Mouse (Mus musculus) embryo, embryonic 10.5 days (tissue): ENCODE data around the gene Ube4b.
"Not testable (repeated sequence)": the region's sequence is repeated elsewhere in the genome, so short reads cannot be mapped to it uniquely, and the experiment has no call there.

Experiments
- DNase-seq: peaks from one replicate; pipeline ENCODE4 v3.0.0-alpha.2; 2015; ENCODE audit warnings: low spot score

Ube4b gene

GRCm38 (mm10) chr4:149426325-149427199, at the start of gene Ube4b:
Gene Ube4b (minus strand): TSS chr4:149426749.
- DNase-seq: peak; percentile 100

- DNase-seq: no peak
Measured at GRCm38 (mm10) chr4:149475096-149475495, 48.5 kb upstream of the Ube4b start.

GRCm38 (mm10) chr4:149469557-149469956, 43.0 kb upstream of the Ube4b start:
- no peak for DNase-seq

- DNase-seq: no peak
Measured at GRCm38 (mm10) chr4:149463435-149463950, 36.9 kb upstream of the Ube4b start.

- DNase-seq: no peak
Measured at GRCm38 (mm10) chr4:149462305-149462971, 35.9 kb upstream of the Ube4b start.

GRCm38 (mm10) chr4:149461579-149462304, 35.2 kb upstream of the Ube4b start:
- no peak for DNase-seq

- DNase-seq: not testable (repeated sequence)
Measured at GRCm38 (mm10) chr4:149460475-149460874, 33.9 kb upstream of the Ube4b start.

GRCm38 (mm10) chr4:149459425-149459824, 32.9 kb upstream of the Ube4b start:
- DNase-seq: no peak

GRCm38 (mm10) chr4:149458526-149458925, 32.0 kb upstream of the Ube4b start:
- DNase-seq: no peak

- no peak for DNase-seq
Measured at GRCm38 (mm10) chr4:149457831-149458430, 31.4 kb upstream of the Ube4b start.

- DNase-seq: not testable (repeated sequence)
Measured at GRCm38 (mm10) chr4:149457163-149457562, 30.6 kb upstream of the Ube4b start.

- DNase-seq: no peak
Measured at GRCm38 (mm10) chr4:149454879-149455278, 28.3 kb upstream of the Ube4b start, which contains the start of gene Rbp7. Gene Rbp7 (minus strand): TSS chr4:149454978.

- DNase-seq: no peak
Measured at GRCm38 (mm10) chr4:149454263-149454662, 27.7 kb upstream of the Ube4b start.

GRCm38 (mm10) chr4:149453656-149454055, 27.1 kb upstream of the Ube4b start:
- DNase-seq: peak; percentile 45

GRCm38 (mm10) chr4:149450636-149451035, 24.1 kb upstream of the Ube4b start:
- DNase-seq: no peak

GRCm38 (mm10) chr4:149446309-149446708, 19.8 kb upstream of the Ube4b start:
- DNase-seq: no peak

GRCm38 (mm10) chr4:149445868-149446267, 19.3 kb upstream of the Ube4b start:
- peak; percentile 89 for DNase-seq

GRCm38 (mm10) chr4:149444964-149445701, 18.6 kb upstream of the Ube4b start:
- DNase-seq: peak; percentile 97

- peak; percentile 46 for DNase-seq
Measured at GRCm38 (mm10) chr4:149444465-149444864, 17.9 kb upstream of the Ube4b start.

- DNase-seq: no peak
Measured at GRCm38 (mm10) chr4:149442436-149442835, 15.9 kb upstream of the Ube4b start.

GRCm38 (mm10) chr4:149440576-149440975, 14.0 kb upstream of the Ube4b start:
- DNase-seq: no peak
